Mouse (Mus musculus): Measurements from ENCODE around the gene Gm9508. TPM values are rescaled to one million over a fixed set of nuclear protein-coding genes. Genes with fewer than 3 reads are reported as not detected.

Gm9508 gene
- polyA plus RNA-seq, 1 experiment from 2014 or later, result not detected

- Histone ChIP-seq H3K9ac (no peak overlapping the region), H3K4me1 (replicated peaks; ENCODE audit: control insufficient read depth, insufficient read depth, low read length) (peaks cover 8% of the 10 kb centered on the region; the same call in 1 of the 2 replicates), H3K36me3 (replicated peaks; ENCODE audit: control insufficient read depth, insufficient read depth) (no peaks in the 10 kb centered on the region), H3K27ac (no peak overlapping the region), H3K4me2 (replicated peaks) (no peak overlapping the region), H3K27me3 (ENCODE audit: control insufficient read depth, insufficient read depth, low read length) (peaks cover 38% of the 10 kb centered on the region), H3K9me3 (ENCODE audit: control insufficient read depth, low read length) (no peaks in the 10 kb centered on the region), H3K4me3 (replicated peaks; ENCODE audit: low read length) (no peak overlapping the region)
- 81% methylated on average over 7 of the region's 7 CpGs for WGBS
- DNase-seq (ENCODE audit: low spot score) (no peak), ATAC-seq (ENCODE audit: low FRiP score) (no peak)
These were observed 14.0 kb downstream of the Gm9508 start for GRCm38 (mm10) chr10:77682994-77683393.

DNA sequence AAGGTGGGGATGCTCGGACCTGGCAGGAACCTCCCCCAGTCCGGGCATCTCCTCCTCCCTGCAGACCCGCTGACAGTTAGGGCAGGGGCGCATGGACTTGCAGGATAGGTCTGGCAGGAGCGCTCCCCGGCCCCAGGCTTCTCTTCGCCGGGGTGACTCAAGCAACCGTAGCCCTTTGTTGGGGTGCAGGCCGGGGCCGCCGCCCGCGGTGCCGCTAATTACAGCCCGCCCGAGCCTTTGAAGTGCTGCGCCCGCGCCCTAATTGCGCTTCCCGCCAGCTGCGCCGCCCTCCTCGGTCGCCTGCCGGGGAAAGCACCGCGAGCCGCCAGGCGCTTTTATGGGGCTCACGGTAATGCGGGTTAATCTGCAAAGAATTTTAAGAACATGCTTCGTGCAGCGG lies 19.5 kb downstream of the Gm9508 start:
- Histone ChIP-seq H3K27ac (no peak overlapping the region), H3K9ac (0 out of 2 replicates have a peak overlapping the region, but pooled peaks have one; percentile 17), H3K4me3 (replicated peaks; ENCODE audit: low read length) (peak overlapping the region; percentile 22), H3K36me3 (replicated peaks; ENCODE audit: control insufficient read depth, insufficient read depth) (no peaks in the 10 kb centered on the region), H3K27me3 (ENCODE audit: control insufficient read depth, insufficient read depth, low read length) (peaks cover 41% of the 10 kb centered on the region), H3K4me2 (replicated peaks) (peak overlapping the region; percentile 56), H3K9me3 (ENCODE audit: control insufficient read depth, low read length) (no peaks in the 10 kb centered on the region), H3K4me1 (replicated peaks; ENCODE audit: control insufficient read depth, insufficient read depth, low read length) (peaks cover 8% of the 10 kb centered on the region; the same call in 1 of the 2 replicates)
- DNase-seq (ENCODE audit: low spot score), result no peak
- WGBS, result under 1% methylated on average over 35 of the region's 35 CpGs
- ATAC-seq (ENCODE audit: low FRiP score), result 0 out of 2 replicates have a peak, but pooled peaks have one; percentile 24

GRCm38 (mm10) chr10:77673765-77674164 lies 23.3 kb downstream of the Gm9508 start:
- no peak for ATAC-seq (ENCODE audit: low FRiP score)
- DNase-seq (ENCODE audit: low spot score), result no peak
- Histone ChIP-seq H3K4me3 (replicated peaks; ENCODE audit: low read length) (no peak overlapping the region), H3K27ac (no peak overlapping the region), H3K9me3 (ENCODE audit: control insufficient read depth, low read length) (no peaks in the 10 kb centered on the region), H3K36me3 (replicated peaks; ENCODE audit: control insufficient read depth, insufficient read depth) (no peaks in the 10 kb centered on the region), H3K4me2 (replicated peaks) (no peak overlapping the region), H3K9ac (no peak overlapping the region), H3K27me3 (ENCODE audit: control insufficient read depth, insufficient read depth, low read length) (peaks cover 30% of the 10 kb centered on the region), H3K4me1 (replicated peaks; ENCODE audit: control insufficient read depth, insufficient read depth, low read length) (peaks cover 8% of the 10 kb centered on the region; the same call in 1 of the 2 replicates)
- WGBS, result 64% methylated on average over 13 of the region's 13 CpGs

DNA sequence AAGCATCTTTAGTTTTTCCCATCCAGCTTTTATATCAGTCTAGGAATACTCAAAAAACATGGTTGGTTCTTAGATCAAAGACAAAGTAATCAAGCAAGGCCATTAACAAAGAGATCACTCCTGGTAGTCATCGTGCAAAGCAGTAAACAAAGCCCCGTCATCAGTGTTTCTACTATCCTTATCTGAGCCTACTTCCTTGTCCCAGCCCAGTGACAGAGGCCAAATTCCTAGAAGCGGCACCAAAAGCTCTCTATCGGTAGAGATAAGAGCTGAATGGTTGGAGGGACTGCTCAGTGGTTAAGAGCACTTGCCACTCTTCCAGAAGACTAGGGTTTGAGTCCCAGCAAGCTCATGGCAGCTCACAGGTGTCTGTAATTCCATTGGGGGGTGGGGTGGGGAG lies 25.5 kb downstream of the Gm9508 start:
- 88% methylated on average over 4 of the region's 4 CpGs for WGBS
- no peak for DNase-seq (ENCODE audit: low spot score)
- no peak overlapping the region for H3K27ac ChIP-seq
- H3K4me3 ChIP-seq (replicated peaks; ENCODE audit: low read length), result no peak overlapping the region
- H3K9me3 ChIP-seq (ENCODE audit: control insufficient read depth, low read length), result no peaks in the 10 kb centered on the region
- no peaks in the 10 kb centered on the region for H3K36me3 ChIP-seq (replicated peaks; ENCODE audit: control insufficient read depth, insufficient read depth)
- no peak for ATAC-seq (ENCODE audit: low FRiP score)
- peaks cover 9% of the 10 kb centered on the region; the same call in 1 of the 2 replicates for H3K27me3 ChIP-seq (ENCODE audit: control insufficient read depth, insufficient read depth, low read length)
- no peak overlapping the region for H3K9ac ChIP-seq
- no peaks in the 10 kb centered on the region for H3K4me1 ChIP-seq (replicated peaks; ENCODE audit: control insufficient read depth, insufficient read depth, low read length)
- no peak overlapping the region for H3K4me2 ChIP-seq (replicated peaks)

- Histone ChIP-seq H3K9me3 (ENCODE audit: control insufficient read depth, low read length) (no peaks in the 10 kb centered on the region), H3K27me3 (ENCODE audit: control insufficient read depth, insufficient read depth, low read length) (peaks cover 2% of the 10 kb centered on the region; the same call in 1 of the 2 replicates), H3K4me2 (replicated peaks) (no peak overlapping the region), H3K4me3 (replicated peaks; ENCODE audit: low read length) (no peak overlapping the region), H3K27ac (no peak overlapping the region), H3K36me3 (replicated peaks; ENCODE audit: control insufficient read depth, insufficient read depth) (no peaks in the 10 kb centered on the region), H3K9ac (no peak overlapping the region), H3K4me1 (replicated peaks; ENCODE audit: control insufficient read depth, insufficient read depth, low read length) (no peaks in the 10 kb centered on the region)
- DNase-seq (ENCODE audit: low spot score) (no peak), ATAC-seq (ENCODE audit: low FRiP score) (no peak)
- WGBS, result 85% methylated on average over 4 of the region's 4 CpGs
These were observed 26.3 kb downstream of the Gm9508 start for GRCm38 (mm10) chr10:77670710-77671109.

- Histone ChIP-seq H3K4me3 (replicated peaks; ENCODE audit: low read length) (no peak overlapping the region), H3K36me3 (replicated peaks; ENCODE audit: control insufficient read depth, insufficient read depth) (no peaks in the 10 kb centered on the region), H3K9me3 (ENCODE audit: control insufficient read depth, low read length) (no peaks in the 10 kb centered on the region), H3K9ac (no peak overlapping the region), H3K27ac (no peak overlapping the region), H3K27me3 (ENCODE audit: control insufficient read depth, insufficient read depth, low read length) (no peaks in the 10 kb centered on the region), H3K4me1 (replicated peaks; ENCODE audit: control insufficient read depth, insufficient read depth, low read length) (no peaks in the 10 kb centered on the region), H3K4me2 (replicated peaks) (no peak overlapping the region)
- no peak for DNase-seq (ENCODE audit: low spot score)
- no peak for ATAC-seq (ENCODE audit: low FRiP score)
- WGBS, result 87% methylated on average over 4 of the region's 4 CpGs
These were observed 29.6 kb downstream of the Gm9508 start for GRCm38 (mm10) chr10:77667402-77667801.

GRCm38 (mm10) chr10:77666342-77666741 lies 30.7 kb downstream of the Gm9508 start:
- Histone ChIP-seq H3K9ac (no peak overlapping the region), H3K4me3 (replicated peaks; ENCODE audit: low read length) (no peak overlapping the region), H3K36me3 (replicated peaks; ENCODE audit: control insufficient read depth, insufficient read depth) (no peaks in the 10 kb centered on the region), H3K27ac (no peak overlapping the region), H3K9me3 (ENCODE audit: control insufficient read depth, low read length) (no peaks in the 10 kb centered on the region), H3K4me2 (replicated peaks) (no peak overlapping the region), H3K27me3 (ENCODE audit: control insufficient read depth, insufficient read depth, low read length) (no peaks in the 10 kb centered on the region), H3K4me1 (replicated peaks; ENCODE audit: control insufficient read depth, insufficient read depth, low read length) (no peaks in the 10 kb centered on the region)
- no peak for ATAC-seq (ENCODE audit: low FRiP score)
- no peak for DNase-seq (ENCODE audit: low spot score)
- WGBS, result 76% methylated on average over 8 of the region's 8 CpGs

DNA sequence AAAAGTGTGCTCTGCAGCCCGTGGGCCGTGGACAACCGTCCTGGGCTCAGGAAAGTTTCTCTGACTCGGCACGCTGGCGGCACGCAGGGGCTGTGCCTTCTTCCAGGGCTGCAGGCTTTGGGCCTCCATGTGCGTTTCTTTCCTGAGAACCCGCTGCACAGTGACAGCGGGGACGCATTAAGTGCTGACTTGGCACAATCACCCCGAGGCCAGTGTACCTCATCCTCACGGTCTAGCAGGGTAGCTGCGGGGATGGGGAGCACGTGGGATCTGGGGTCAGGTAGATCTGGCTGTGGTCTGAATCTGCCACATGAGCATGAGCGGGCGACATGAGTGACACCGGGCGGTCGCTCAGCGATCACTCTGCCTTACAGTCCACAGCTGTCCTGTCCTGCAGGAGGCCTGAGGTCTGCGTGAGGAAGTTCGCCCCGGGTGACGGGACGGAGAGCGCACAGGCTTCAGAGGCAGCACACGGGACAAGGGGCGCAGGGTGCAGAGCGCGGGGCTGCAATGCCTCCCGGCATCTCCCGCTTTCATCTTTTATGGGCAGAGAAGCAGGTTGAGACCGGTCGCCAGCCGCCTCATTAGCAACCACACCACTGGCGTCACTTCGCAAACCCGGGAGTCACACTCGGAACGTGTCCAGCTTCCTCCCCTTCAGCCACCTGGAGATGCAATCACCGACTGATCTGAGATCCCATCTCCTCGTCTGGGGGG lies 32.9 kb downstream of the Gm9508 start:
- H3K4me3 ChIP-seq (replicated peaks; ENCODE audit: low read length), result no peak overlapping the region
- ATAC-seq (ENCODE audit: low FRiP score) (no peak), DNase-seq (ENCODE audit: low spot score) (no peak)
- H3K27ac ChIP-seq, result no peak overlapping the region
- H3K4me1 ChIP-seq (replicated peaks; ENCODE audit: control insufficient read depth, insufficient read depth, low read length), result no peaks in the 10 kb centered on the region
- 59% methylated on average over 43 of the region's 43 CpGs for WGBS
- H3K36me3 ChIP-seq (replicated peaks; ENCODE audit: control insufficient read depth, insufficient read depth), result no peaks in the 10 kb centered on the region
- no peaks in the 10 kb centered on the region for H3K27me3 ChIP-seq (ENCODE audit: control insufficient read depth, insufficient read depth, low read length)
- no peak overlapping the region for H3K9ac ChIP-seq
- no peak overlapping the region for H3K4me2 ChIP-seq (replicated peaks)
- H3K9me3 ChIP-seq (ENCODE audit: control insufficient read depth, low read length), result 0 out of 2 replicates have a peak, but pooled peaks cover 3% of the 10 kb centered on the region

DNA sequence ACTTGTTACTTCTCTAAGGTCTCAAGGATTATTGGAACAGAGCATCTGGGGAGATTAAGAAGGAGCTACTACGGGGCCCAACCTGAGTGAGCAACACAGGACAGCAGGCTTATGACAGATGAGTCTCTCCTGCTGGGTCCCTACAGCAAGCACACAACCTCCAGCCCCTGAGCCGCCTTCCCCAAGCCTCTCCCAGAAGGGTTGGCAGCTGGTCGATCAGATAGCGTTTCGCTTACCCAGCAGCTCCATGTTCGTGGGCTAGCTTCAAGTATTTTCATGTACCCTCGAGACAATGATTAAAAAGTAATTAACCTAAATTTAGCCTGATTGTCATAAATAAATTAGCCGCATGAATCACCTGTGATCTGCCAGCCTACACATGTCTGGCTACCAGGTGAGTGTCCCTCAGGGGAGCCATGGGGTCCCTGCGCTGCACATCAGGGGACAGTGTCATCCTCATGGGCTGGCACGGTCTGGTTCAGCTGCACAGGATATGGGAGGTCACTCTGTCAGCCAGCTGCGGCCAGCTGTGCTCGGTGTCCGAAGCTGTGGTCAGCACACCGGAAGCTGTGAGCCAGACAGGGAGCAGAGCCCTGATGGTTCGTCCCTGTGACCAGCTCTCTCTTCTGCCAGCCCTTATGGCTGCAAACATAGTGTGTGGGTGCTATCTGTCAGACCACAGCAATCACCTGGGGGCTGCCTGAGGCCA lies 38.6 kb downstream of the Gm9508 start:
- no peaks in the 10 kb centered on the region for H3K27me3 ChIP-seq (ENCODE audit: control insufficient read depth, insufficient read depth, low read length)
- no peaks in the 10 kb centered on the region for H3K36me3 ChIP-seq (replicated peaks; ENCODE audit: control insufficient read depth, insufficient read depth)
- no peak overlapping the region for H3K9ac ChIP-seq
- H3K4me1 ChIP-seq (replicated peaks; ENCODE audit: control insufficient read depth, insufficient read depth, low read length), result no peaks in the 10 kb centered on the region
- WGBS, result 68% methylated on average over 15 of the region's 15 CpGs
- 0 out of 2 replicates have a peak, but pooled peaks cover 3% of the 10 kb centered on the region for H3K9me3 ChIP-seq (ENCODE audit: control insufficient read depth, low read length)
- H3K27ac ChIP-seq, result no peak overlapping the region
- DNase-seq (ENCODE audit: low spot score) (no peak), ATAC-seq (ENCODE audit: low FRiP score) (0 out of 2 replicates have a peak, but pooled peaks have one; percentile 14)
- H3K4me2 ChIP-seq (replicated peaks), result no peak overlapping the region
- no peak overlapping the region for H3K4me3 ChIP-seq (replicated peaks; ENCODE audit: low read length)

Data from hindbrain, embryonic 14.5 days (tissue).